Mouse (Mus musculus) heart, adult 8-10 months (tissue): ENCODE data around the gene Myrfl. TPM values are rescaled to one million over a fixed set of nuclear protein-coding genes. Genes with fewer than 3 reads are reported as not detected.

Experiments used
- DNase-seq: peaks from one replicate; pipeline ENCODE4 v3.0.0; 2022; ENCODE audit warnings: low spot score
- total RNA-seq, 4 experiments: library from RNA; stranded (reverse); gene quantifications; 2 replicates each; pipeline ENCODE4 v1.2.4; 2022

Gene Myrfl
- total RNA-seq, 4 experiments from 2014 or later = 0.50 to 2.0 (median 1.2) TPM

- no peak for DNase-seq
Measured at GRCm38 (mm10) chr10:116760561-116760960, 136.2 kb downstream of the Myrfl start.

GRCm38 (mm10) chr10:116759816-116760215 is 136.9 kb downstream of the Myrfl start:
- no peak for DNase-seq

GRCm38 (mm10) chr10:116755881-116756581 is 140.7 kb downstream of the Myrfl start:
- no peak for DNase-seq

GRCm38 (mm10) chr10:116754940-116755339 is 141.8 kb downstream of the Myrfl start:
- no peak for DNase-seq

- DNase-seq = peak; percentile 80
Measured at GRCm38 (mm10) chr10:116750895-116751294, 145.8 kb downstream of the Myrfl start.

- peak; percentile 67 for DNase-seq
Measured at GRCm38 (mm10) chr10:116750062-116750461, 146.7 kb downstream of the Myrfl start.

- DNase-seq = no peak
Measured at GRCm38 (mm10) chr10:116748681-116749080, 148.0 kb downstream of the Myrfl start.

GRCm38 (mm10) chr10:116746281-116747011 is 150.3 kb downstream of the Myrfl start:
- DNase-seq = no peak

- no peak for DNase-seq
Measured at GRCm38 (mm10) chr10:116742696-116743095, 154.0 kb downstream of the Myrfl start.

GRCm38 (mm10) chr10:116742189-116742588 is 154.5 kb downstream of the Myrfl start:
- no peak for DNase-seq

GRCm38 (mm10) chr10:116741343-116741742 is 155.4 kb downstream of the Myrfl start:
- no peak for DNase-seq

GRCm38 (mm10) chr10:116740073-116740472 is 156.6 kb downstream of the Myrfl start:
- DNase-seq = peak; percentile 28

- DNase-seq = no peak
Measured at GRCm38 (mm10) chr10:116738533-116738932, 158.2 kb downstream of the Myrfl start.

GRCm38 (mm10) chr10:116735607-116736006 is 161.1 kb downstream of the Myrfl start:
- DNase-seq = peak; percentile 46

GRCm38 (mm10) chr10:116733651-116734050 is 163.1 kb downstream of the Myrfl start:
- no peak for DNase-seq

GRCm38 (mm10) chr10:116730033-116730652 is 166.6 kb downstream of the Myrfl start:
- no peak for DNase-seq

- no peak for DNase-seq
Measured at GRCm38 (mm10) chr10:116728860-116729259, 167.9 kb downstream of the Myrfl start.

GRCm38 (mm10) chr10:116727702-116728298 is 168.9 kb downstream of the Myrfl start:
- no peak for DNase-seq
